Mouse (Mus musculus) MEL (cell line): ENCODE data around the gene Gtse1. TPM values are rescaled to one million over a fixed set of nuclear protein-coding genes. Genes with fewer than 3 reads are reported as not detected.

ENCODE experiments used
- DNase-seq: peaks from one replicate; pipeline ENCODE4 v3.0.0; 2011; ENCODE audit warnings: low read depth, low spot score
- H3K27ac ChIP-seq: 2 replicates; pipeline ENCODE4 v1.5.1; 2012; ENCODE audit warnings: low read depth, mild to moderate bottlenecking, control low read depth, low read length, moderate library complexity; ENCODE audit not compliant: control insufficient read depth
- H3K27me3 ChIP-seq, 2 experiments: fragments of 150-350 bp in 1 of 2; sonication (generic) in 1 of 2; 2 replicates each; pipeline ENCODE4 v1.6.1; 2012; ENCODE audit warnings: low read length in 2 of 2, mild to moderate bottlenecking in 2 of 2, improper control_type of control experiment in 1 of 2, moderate library complexity in 1 of 2; ENCODE audit not compliant: insufficient read depth in 2 of 2, control insufficient read depth in 1 of 2
- H3K36me3 ChIP-seq, 2 experiments: 2 replicates each; pipeline ENCODE4 v1.6.1; 2012 to 2014; ENCODE audit warnings: low read length in 2 of 2, improper control_type of control experiment in 1 of 2, inconsistent platforms in 1 of 2, mild to moderate bottlenecking in 1 of 2; ENCODE audit not compliant: insufficient read depth in 2 of 2, control insufficient read depth in 1 of 2
- H3K4me1 ChIP-seq, 2 experiments: fragments of 150-350 bp in 1 of 2; sonication (generic) in 1 of 2; 2 replicates each; pipeline ENCODE4 v1.6.1; 2012; ENCODE audit warnings: low read length in 2 of 2, improper control_type of control experiment in 1 of 2, mild to moderate bottlenecking in 1 of 2; ENCODE audit not compliant: insufficient read depth in 2 of 2, control insufficient read depth in 1 of 2
- H3K4me3 ChIP-seq, 2 experiments: fragments of 150-350 bp in 1 of 2; sonication (generic) in 1 of 2; 2 replicates each; pipeline ENCODE4 v1.5.1; 2012; ENCODE audit warnings: low read depth in 2 of 2, low read length in 2 of 2, mild to moderate bottlenecking in 2 of 2, moderate library complexity in 2 of 2, control low read depth in 1 of 2, improper control_type of control experiment in 1 of 2; ENCODE audit not compliant: control insufficient read depth in 1 of 2, insufficient read depth in 1 of 2
- H3K79me2 ChIP-seq: 2 replicates; pipeline ENCODE4 v1.6.1; 2012; ENCODE audit warnings: mild to moderate bottlenecking, low read length, moderate library complexity; ENCODE audit not compliant: control insufficient read depth, poor library complexity, insufficient read depth
- H3K9ac ChIP-seq: 2 replicates; pipeline ENCODE4 v1.6.1; 2012; ENCODE audit warnings: low read depth, mild to moderate bottlenecking, control low read depth, low read length, moderate library complexity; ENCODE audit not compliant: control insufficient read depth, poor library complexity, severe bottlenecking
- H3K9me3 ChIP-seq: fragments of 150-350 bp; sonication (generic); replicated peaks from 2 replicates; pipeline ENCODE4 v1.6.1; 2012; ENCODE audit warnings: mild to moderate bottlenecking, low read length, improper control_type of control experiment, moderate library complexity; ENCODE audit not compliant: insufficient read depth
- BHLHE40 ChIP-seq: IDR thresholded peaks from 2 replicates; pipeline ENCODE4 v1.6.1; 2012; ENCODE audit warnings: low read depth, mild to moderate bottlenecking, inconsistent platforms, low read length, improper control_type of control experiment, borderline replicate concordance
- CHD1 ChIP-seq: IDR thresholded peaks from 2 replicates; pipeline ENCODE4 v1.6.1; 2012; ENCODE audit warnings: low read depth, mild to moderate bottlenecking, inconsistent platforms, low read length, improper control_type of control experiment
- CHD2 ChIP-seq: IDR thresholded peaks from 2 replicates; pipeline ENCODE4 v1.6.1; 2011; ENCODE audit warnings: low read length, improper control_type of control experiment
- E2F4 ChIP-seq: IDR thresholded peaks from 2 replicates; pipeline ENCODE4 v1.6.1; 2011; ENCODE audit warnings: low read depth, low read length, improper control_type of control experiment, borderline replicate concordance
- ELF1 ChIP-seq: IDR thresholded peaks from 2 replicates; pipeline ENCODE4 v1.6.1; 2014; ENCODE audit warnings: low read depth, mild to moderate bottlenecking, inconsistent platforms, low read length, improper control_type of control experiment, moderate library complexity
- EP300 ChIP-seq, 2 experiments: IDR thresholded peaks; 2 replicates each; pipeline ENCODE4 v1.6.1; 2011; ENCODE audit warnings: improper control_type of control experiment in 2 of 2, low read length in 2 of 2, low read depth in 1 of 2, mild to moderate bottlenecking in 1 of 2
- HCFC1 ChIP-seq: IDR thresholded peaks from 2 replicates; pipeline ENCODE4 v1.6.1; 2012; ENCODE audit warnings: low read depth, mild to moderate bottlenecking, inconsistent platforms, low read length, improper control_type of control experiment, moderate library complexity
- JUND ChIP-seq: IDR thresholded peaks from 2 replicates; pipeline ENCODE4 v1.6.1; 2011; ENCODE audit warnings: low read depth, mild to moderate bottlenecking, improper control_type of control experiment, low read length
- MAFK ChIP-seq: IDR thresholded peaks from 2 replicates; pipeline ENCODE4 v1.6.1; 2011; ENCODE audit warnings: low read depth, mild to moderate bottlenecking, low read length, improper control_type of control experiment, borderline replicate concordance
- MAX ChIP-seq: IDR thresholded peaks from 2 replicates; pipeline ENCODE4 v1.6.1; 2011; ENCODE audit warnings: low read length, improper control_type of control experiment
- MAZ ChIP-seq: IDR thresholded peaks from 2 replicates; pipeline ENCODE4 v1.6.1; 2012; ENCODE audit warnings: low read depth, mild to moderate bottlenecking, inconsistent platforms, low read length, improper control_type of control experiment
- MEF2A ChIP-seq: IDR thresholded peaks from 2 replicates; pipeline ENCODE4 v1.6.1; 2014; ENCODE audit warnings: low read depth, mild to moderate bottlenecking, inconsistent platforms, low read length, improper control_type of control experiment; ENCODE audit not compliant: poor library complexity, insufficient replicate concordance, severe bottlenecking; ENCODE audit errors: extremely low read depth
- MXI1 ChIP-seq: IDR thresholded peaks from 2 replicates; pipeline ENCODE4 v1.6.1; 2011; ENCODE audit warnings: mild to moderate bottlenecking, low read depth, low read length, improper control_type of control experiment
- MYB ChIP-seq: IDR thresholded peaks from 2 replicates; pipeline ENCODE4 v1.6.1; 2011; ENCODE audit warnings: mild to moderate bottlenecking, low read depth, low read length, improper control_type of control experiment
- MYC ChIP-seq: IDR thresholded peaks from 2 replicates; pipeline ENCODE4 v1.6.1; 2011; ENCODE audit warnings: low read depth, mild to moderate bottlenecking, low read length, improper control_type of control experiment, moderate library complexity
- NELFE ChIP-seq: IDR thresholded peaks from 2 replicates; pipeline ENCODE4 v1.6.1; 2011; ENCODE audit warnings: low read depth, low read length, improper control_type of control experiment
- NRF1 ChIP-seq: IDR thresholded peaks from 2 replicates; pipeline ENCODE4 v1.6.1; 2014; ENCODE audit warnings: low read depth, mild to moderate bottlenecking, inconsistent platforms, low read length, improper control_type of control experiment, moderate library complexity; ENCODE audit not compliant: poor library complexity, insufficient read depth, severe bottlenecking
- POLR2A ChIP-seq, 2 experiments: IDR thresholded peaks; 2 replicates each; pipeline ENCODE4 v1.6.1; 2011 to 2012; ENCODE audit warnings: low read length in 2 of 2, mild to moderate bottlenecking in 2 of 2, control low read depth in 1 of 2, improper control_type of control experiment in 1 of 2, low read depth in 1 of 2, moderate library complexity in 1 of 2; ENCODE audit not compliant: control insufficient read depth in 1 of 2, insufficient read depth in 1 of 2, poor library complexity in 1 of 2
- POLR2AphosphoS2 ChIP-seq: IDR thresholded peaks from 2 replicates; pipeline ENCODE4 v1.6.1; 2011; ENCODE audit warnings: low read length, improper control_type of control experiment
- RCOR1 ChIP-seq: IDR thresholded peaks from 2 replicates; pipeline ENCODE4 v1.6.1; 2012; ENCODE audit warnings: low read depth, mild to moderate bottlenecking, inconsistent platforms, low read length, improper control_type of control experiment
- SIN3A ChIP-seq: IDR thresholded peaks from 2 replicates; pipeline ENCODE4 v1.6.1; 2012; ENCODE audit warnings: low read length, improper control_type of control experiment, inconsistent platforms
- TAL1 ChIP-seq: IDR thresholded peaks from 2 replicates; pipeline ENCODE4 v1.6.1; 2012; ENCODE audit warnings: mild to moderate bottlenecking, inconsistent platforms, low read length, moderate library complexity, mixed read lengths
- TBP ChIP-seq: IDR thresholded peaks from 2 replicates; pipeline ENCODE4 v1.8.0; 2011; ENCODE audit warnings: low read depth, low read length, improper control_type of control experiment
- TCF12 ChIP-seq: IDR thresholded peaks from 2 replicates; pipeline ENCODE4 v1.6.1; 2014; ENCODE audit warnings: low read depth, mild to moderate bottlenecking, inconsistent platforms, low read length, improper control_type of control experiment, moderate library complexity
- UBTF ChIP-seq: IDR thresholded peaks from 2 replicates; pipeline ENCODE4 v1.6.1; 2012; ENCODE audit warnings: low read depth, mild to moderate bottlenecking, inconsistent platforms, low read length, improper control_type of control experiment, moderate library complexity, borderline replicate concordance; ENCODE audit not compliant: insufficient read depth
- USF1 ChIP-seq: IDR thresholded peaks from 2 replicates; pipeline ENCODE4 v1.6.1; 2014; ENCODE audit warnings: low read depth, mild to moderate bottlenecking, inconsistent platforms, low read length, improper control_type of control experiment, moderate library complexity
- USF2 ChIP-seq, 2 experiments: IDR thresholded peaks; 2 replicates each; pipeline ENCODE4 v1.6.1; 2011 to 2012; ENCODE audit warnings: improper control_type of control experiment in 2 of 2, low read length in 2 of 2, borderline replicate concordance in 1 of 2, inconsistent platforms in 1 of 2, low read depth in 1 of 2, mild to moderate bottlenecking in 1 of 2; ENCODE audit not compliant: insufficient read depth in 1 of 2
- ZKSCAN1 ChIP-seq: IDR thresholded peaks from 2 replicates; pipeline ENCODE4 v1.6.1; 2012; ENCODE audit warnings: low read depth, mild to moderate bottlenecking, inconsistent platforms, low read length, improper control_type of control experiment, moderate library complexity
- ZMIZ1 ChIP-seq: IDR thresholded peaks from 2 replicates; pipeline ENCODE4 v1.6.1; 2012; ENCODE audit warnings: low read depth, mild to moderate bottlenecking, inconsistent platforms, low read length, improper control_type of control experiment, moderate library complexity
- polyA plus RNA-seq, 2 experiments: library from polyadenylated mRNA; stranded (reverse) in 1 of 2; unstranded in 1 of 2; fragments of >175 nt in 1 of 2; fragments of >200 nt in 1 of 2; gene quantifications; 2 replicates each; pipeline versions ENCODE4 v1.2.1 to v1.2.4; 2012; ENCODE audit warnings: low replicate concordance in 2 of 2, low read depth in 1 of 2; ENCODE audit not compliant: insufficient read length in 2 of 2, insufficient read depth in 1 of 2, missing spikeins in 1 of 2
- total RNA-seq: library from RNA; depleted of rRNA; stranded (reverse); fragments of 300-350 nt; gene quantifications from 2 replicates; pipeline ENCODE4 v1.2.3, GENCODE M21; 2012

The Gtse1 gene
- total and polyA plus RNA-seq, 3 experiments: 22.6 to 38.3 TPM; not detected in 1

GRCm38 (mm10) chr15:85831954-85832590 is 27.5 kb upstream of the Gtse1 start, which contains the start of gene Ttc38:
Ttc38 (plus strand) TSS chr15:85832306.
- TF ChIP-seq MAX (peak; percentile 75), USF2 (IDR thresholded peaks at IDR 0.05; ENCODE audit: borderline replicate concordance in 1 of 2, insufficient read depth in 1 of 2, low read depth in 1 of 2, low read length in 2 of 2) (no peak), HCFC1 (peak; percentile 69), MYC (peak; percentile 75; the same call in 1 of the 2 replicates), TCF12 (peak; percentile 70), MAZ (peak; percentile 51; the same call in 1 of the 2 replicates), NELFE (peak; percentile 76), SIN3A (peak; percentile 81), CHD1 (no peak), ZMIZ1 (peak; percentile 86), MXI1 (peak; percentile 85), TAL1 (no peak), ELF1 (peak; percentile 87), POLR2AphosphoS2 (peak; percentile 68; the same call in 1 of the 2 replicates), CHD2 (no peak), POLR2A (IDR thresholded peaks at IDR 0.05; ENCODE audit: control insufficient read depth in 1 of 2, insufficient read depth in 1 of 2, low read depth in 1 of 2, low read length in 2 of 2, poor library complexity in 1 of 2) (peak; percentile 65 to 85; a peak in 2 of 4 replicates), USF1 (0 out of 2 replicates have a peak, but pooled peaks have one; percentile 29), NRF1 (peak; percentile 96), TBP (peak; percentile 85)
- H3K27ac ChIP-seq: no peak within 1 kb of the TSS

GRCm38 (mm10) chr15:85832599-85832998 is 26.9 kb upstream of the Gtse1 start:
- no peaks in the 10 kb centered on the region for H3K27me3 ChIP-seq
- TF ChIP-seq MYB: no peak
- TF ChIP-seq TBP: no peak
- no peak for TF ChIP-seq MAX
- no peak for TF ChIP-seq UBTF
- TF ChIP-seq ZKSCAN1: no peak
- no peak for TF ChIP-seq MYC
- no peak for TF ChIP-seq BHLHE40
- no peak for TF ChIP-seq MEF2A
- no peak for TF ChIP-seq ZMIZ1
- TF ChIP-seq JUND: no peak
- no peak for TF ChIP-seq EP300 (IDR thresholded peaks at IDR 0.05; ENCODE audit: low read depth in 1 of 2, low read length in 2 of 2)
- TF ChIP-seq TCF12: no peak
- no peak for TF ChIP-seq USF1
- no peak for TF ChIP-seq RCOR1
- no peak for TF ChIP-seq E2F4
- no peak for TF ChIP-seq CHD1
- no peak for TF ChIP-seq MAFK
- TF ChIP-seq MXI1: no peak
- no peak for TF ChIP-seq SIN3A
- H3K4me1 ChIP-seq: peaks cover 0 to 7% of the 10 kb centered on the region in 2 experiments; a peak in 3 of 4 replicates
- no peaks in the 10 kb centered on the region for H3K9me3 ChIP-seq
- H3K79me2 ChIP-seq: no peaks in the 10 kb centered on the region
- peak overlapping the region; percentile 67 for H3K9ac ChIP-seq
- no peak for DNase-seq
- peak overlapping the region; percentile 73 to 96 for H3K4me3 ChIP-seq
- H3K36me3 ChIP-seq: no peaks in the 10 kb centered on the region
- H3K27ac ChIP-seq: no peak overlapping the region

More at GRCm38 (mm10) chr15:85831954-85832590, 27.5 kb upstream of the Gtse1 start, which contains the start of gene Ttc38:
- peaks cover 0 to 10% of the 10 kb centered on the region in 2 experiments; a peak in 3 of 4 replicates for H3K4me1 ChIP-seq
- peak within 1 kb of the TSS; percentile 67 for H3K9ac ChIP-seq
- peak; percentile 88 for DNase-seq
- no peaks in the 10 kb centered on the region for H3K27me3 ChIP-seq
- H3K36me3 ChIP-seq: no peaks in the 10 kb centered on the region
- H3K9me3 ChIP-seq: no peaks in the 10 kb centered on the region
- H3K4me3 ChIP-seq: peak within 1 kb of the TSS; percentile 73 to 96
- H3K79me2 ChIP-seq: no peaks in the 10 kb centered on the region
